Mouse (Mus musculus): ENCODE results near the gene Serac1.

Gene Serac1

DNA sequence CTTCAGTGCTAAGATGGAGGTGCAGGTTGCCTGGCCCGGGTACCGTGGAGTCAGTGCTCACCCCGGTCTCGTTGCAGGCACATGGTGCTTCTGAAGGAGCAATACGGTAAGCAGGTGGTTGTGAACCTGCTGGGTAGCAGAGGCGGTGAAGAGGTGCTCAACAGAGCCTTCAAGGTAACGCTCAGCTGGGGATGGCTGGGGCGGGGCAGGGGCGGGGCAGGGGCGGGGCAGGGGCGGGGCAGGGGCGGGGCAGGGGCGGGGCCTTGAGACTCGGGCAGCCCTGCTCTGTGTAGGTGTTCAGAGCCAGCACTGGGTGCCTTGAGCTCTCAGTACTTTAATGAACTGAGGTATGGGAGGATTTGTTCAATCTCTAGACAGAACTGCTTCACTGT, 74.3 kb downstream of the Serac1 start:
- DNase-seq (ENCODE audit: low read depth) = no peak

GRCm38 (mm10) chr17:6003661-6004060, 75.9 kb downstream of the Serac1 start:
- no peak for DNase-seq (ENCODE audit: low read depth)

DNA sequence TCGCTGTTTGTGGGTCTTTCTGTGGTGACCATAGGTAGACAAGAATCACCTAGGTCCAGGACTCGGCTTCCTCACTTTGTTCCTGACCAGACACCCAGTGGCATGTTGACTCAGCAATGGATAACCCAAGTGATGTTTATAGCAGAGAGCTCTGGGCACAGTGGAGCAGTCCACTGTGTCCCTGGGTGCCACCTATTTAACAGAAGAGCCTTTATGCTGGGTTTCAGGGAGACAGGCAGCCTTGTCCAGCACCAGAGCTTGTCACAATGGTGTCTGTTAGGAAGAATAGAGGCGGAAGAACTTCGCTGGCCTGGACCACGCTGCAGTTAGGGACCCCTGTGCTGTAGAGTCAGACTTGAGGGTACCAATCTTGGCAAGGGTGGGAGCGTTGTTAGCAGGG, 77.0 kb downstream of the Serac1 start:
- DNase-seq (ENCODE audit: low read depth) = no peak

DNA sequence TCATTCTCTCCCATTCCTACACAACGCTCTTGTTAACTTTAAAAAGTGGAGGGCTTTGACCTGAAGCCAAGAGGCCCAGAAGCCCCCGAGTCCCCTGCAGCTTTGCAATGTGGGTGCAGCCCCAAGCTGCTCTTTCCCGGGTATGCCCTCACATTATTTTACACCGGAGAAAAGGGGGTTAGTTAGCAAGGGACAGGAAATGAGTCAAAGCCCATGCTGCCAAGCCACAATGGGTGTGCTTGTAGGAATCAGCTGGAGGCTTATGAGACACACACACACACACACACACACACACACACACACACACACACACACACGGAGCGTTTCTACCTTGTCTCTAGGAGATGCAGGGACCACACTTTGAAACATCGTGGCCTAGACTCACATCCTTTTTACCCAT, 77.7 kb downstream of the Serac1 start:
- no peak for DNase-seq (ENCODE audit: low read depth)

GRCm38 (mm10) chr17:6001389-6001788, 78.2 kb downstream of the Serac1 start:
- no peak for DNase-seq (ENCODE audit: low read depth)

DNA sequence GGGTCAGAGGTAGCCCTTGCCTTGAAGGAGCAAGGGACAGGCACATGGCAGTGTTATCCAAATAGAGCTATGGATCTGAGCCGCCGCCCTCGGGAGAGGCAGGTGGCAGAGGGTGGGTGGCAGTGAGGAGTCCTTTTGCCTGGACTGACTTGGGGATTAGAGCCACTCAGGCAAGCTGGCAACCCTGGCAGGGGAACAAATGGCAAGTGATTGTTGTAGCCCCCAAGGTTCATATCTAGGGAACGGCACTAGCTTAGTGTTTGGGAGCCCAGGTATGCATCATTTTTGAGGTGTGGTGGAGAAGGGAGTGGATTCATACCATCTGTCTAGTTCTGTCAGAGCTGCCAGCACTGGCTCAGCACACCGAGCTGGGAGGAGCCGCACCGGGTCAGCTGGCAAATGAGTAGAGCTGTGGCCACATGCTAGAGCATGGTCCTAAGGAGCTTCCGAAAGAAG, 78.6 kb downstream of the Serac1 start:
- DNase-seq (ENCODE audit: low read depth) = no peak

DNA sequence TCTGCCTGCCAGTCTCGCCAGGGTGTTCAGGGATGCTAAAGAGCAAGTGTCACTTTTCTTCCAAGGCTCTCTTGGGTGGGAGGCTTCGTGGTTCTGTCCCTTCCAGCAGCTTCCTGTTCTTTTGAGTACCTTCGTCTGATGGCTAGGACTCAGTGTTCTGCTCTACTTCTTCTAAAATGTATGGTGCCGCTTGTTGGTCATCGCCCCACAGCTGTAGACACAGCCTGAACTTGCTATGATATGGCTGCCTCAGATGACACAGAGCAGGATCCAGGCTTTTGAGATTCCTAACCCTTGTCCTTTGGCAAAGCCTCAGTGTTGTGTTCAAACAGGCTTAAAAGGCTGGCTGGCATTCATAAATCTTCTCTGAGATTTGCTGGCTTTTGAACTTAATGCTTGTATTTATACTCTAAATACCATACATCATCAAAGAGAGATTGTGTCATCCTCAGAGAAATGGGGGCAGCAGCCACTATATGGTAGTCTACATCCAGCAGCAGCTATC, 80.5 kb downstream of the Serac1 start:
- no peak for DNase-seq (ENCODE audit: low read depth)

DNA sequence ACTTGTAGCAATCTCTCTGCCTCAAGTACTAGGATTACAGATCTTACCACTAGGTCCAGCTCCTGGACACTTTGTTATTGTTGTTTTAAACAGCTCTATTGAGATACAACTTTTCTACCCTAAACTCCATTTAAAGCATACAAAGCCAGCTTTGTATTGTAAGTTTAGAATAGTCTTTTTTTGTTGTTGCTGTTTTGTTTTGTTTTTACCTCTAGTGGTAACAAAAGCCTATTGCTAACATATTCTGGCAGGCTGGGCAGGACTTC, 81.4 kb downstream of the Serac1 start:
- DNase-seq (ENCODE audit: low read depth) = no peak

DNA sequence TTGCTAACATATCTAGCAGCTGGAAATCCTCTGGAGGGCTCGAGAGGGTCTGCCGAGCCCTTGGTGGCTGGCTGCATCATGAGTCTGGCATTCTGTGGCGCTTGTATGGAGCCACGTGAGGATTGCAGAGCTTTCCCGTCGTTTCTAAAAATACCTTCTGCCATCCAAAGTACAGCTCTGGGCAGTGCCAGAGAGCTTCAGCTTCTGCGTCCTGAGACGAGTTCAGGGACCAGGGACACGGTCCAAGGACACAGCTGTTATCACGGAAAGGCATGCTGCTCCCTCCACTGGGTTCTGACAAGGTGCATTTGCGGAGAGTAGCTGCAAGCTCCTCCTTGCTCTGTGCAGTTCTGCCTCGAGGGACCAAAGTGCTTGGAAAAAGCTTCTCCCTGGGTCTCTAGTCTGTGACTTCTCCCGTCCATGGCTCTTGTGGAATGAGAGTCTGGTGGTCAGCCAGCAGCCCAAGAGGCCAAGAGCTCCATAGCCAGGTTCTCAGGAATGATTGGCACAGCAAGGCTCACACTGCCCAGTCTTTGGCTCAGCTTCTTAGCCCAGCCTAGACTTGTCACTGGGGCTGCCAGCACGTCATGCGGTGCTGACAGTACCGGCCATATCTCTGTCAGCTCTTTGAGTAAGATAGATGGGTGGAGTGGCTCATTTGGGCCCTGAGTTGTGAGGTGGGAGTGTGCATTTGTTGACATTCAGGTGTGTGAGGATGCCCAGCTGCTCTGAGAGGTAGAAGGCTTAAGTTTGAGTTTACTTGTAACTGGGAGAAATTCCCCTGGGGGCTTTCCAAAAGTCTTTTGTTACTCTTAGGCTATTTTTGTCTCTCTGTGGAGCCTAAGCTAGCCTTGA, 81.9 kb downstream of the Serac1 start:
- DNase-seq (ENCODE audit: low read depth) = no peak

GRCm38 (mm10) chr17:5996589-5996988, 83.0 kb downstream of the Serac1 start:
- DNase-seq (ENCODE audit: low read depth) = no peak

DNA sequence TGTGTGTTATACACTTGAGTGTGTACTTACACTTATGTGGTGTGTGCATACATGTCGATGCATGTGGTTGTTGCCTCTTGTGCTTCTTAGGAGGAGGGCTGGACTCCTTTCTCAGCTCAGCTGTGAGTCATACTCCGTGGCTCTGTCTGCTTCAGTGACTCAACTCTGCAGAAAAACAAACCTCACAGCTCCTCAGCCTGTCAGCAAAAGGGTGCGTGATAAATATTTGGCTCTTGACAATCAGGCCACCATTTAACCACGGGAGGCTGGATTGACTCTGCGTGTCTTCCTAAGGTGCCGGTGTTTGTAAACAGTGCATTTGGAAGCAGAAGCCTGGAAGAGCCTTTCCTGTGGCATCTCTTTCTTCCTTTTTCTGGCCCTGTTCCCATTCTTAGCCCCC, 84.9 kb downstream of the Serac1 start:
- no peak for DNase-seq (ENCODE audit: low read depth)

DNA sequence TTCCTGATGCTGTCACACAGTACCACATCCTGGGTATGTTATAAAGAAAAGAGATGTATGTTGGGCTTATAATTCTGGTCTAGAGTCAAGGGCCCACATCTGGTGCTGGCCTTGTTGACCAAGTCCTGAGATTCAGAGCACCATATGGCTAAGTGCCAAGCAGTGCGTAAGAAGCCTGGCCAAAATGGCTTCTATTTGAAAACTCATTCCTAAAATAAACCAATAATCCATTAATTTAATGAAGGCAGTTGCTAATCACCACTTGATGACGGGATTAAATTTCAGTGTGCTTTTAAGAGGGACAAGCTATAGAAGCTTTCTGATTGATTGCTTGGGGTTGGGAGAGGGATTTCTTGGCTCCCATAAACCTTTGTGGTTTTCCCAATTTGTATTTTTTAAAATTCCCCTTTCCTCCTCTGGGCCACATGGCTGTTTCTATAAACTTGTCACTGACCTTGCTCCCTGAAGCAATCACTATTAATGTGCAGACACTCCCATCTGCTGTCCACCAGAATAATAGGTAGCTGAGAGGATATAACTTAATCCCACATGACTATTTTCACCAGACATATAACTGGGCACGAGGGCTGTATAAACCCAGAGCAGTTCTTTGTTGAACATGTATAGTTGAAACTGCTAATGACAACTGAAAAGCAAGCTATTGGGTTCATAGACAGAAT, 85.8 kb downstream of the Serac1 start:
- no peak for DNase-seq (ENCODE audit: low read depth)

GRCm38 (mm10) chr17:5992866-5993580, 86.5 kb downstream of the Serac1 start:
- DNase-seq (ENCODE audit: low read depth) = no peak
